Mouse (Mus musculus) stomach, embryonic 14.5 days (tissue): ENCODE results near the gene Olfr955. TPM values are rescaled to one million over a fixed set of nuclear protein-coding genes. Genes with fewer than 3 reads are reported as not detected.

Experiments
- polyA plus RNA-seq: library from polyadenylated mRNA; unstranded; fragments of >200 nt; fragmentation: Nextera tagmentation; extraction: Ambion mirVana; gene quantifications from 2 replicates; pipeline ENCODE4 v1.2.1, GENCODE M21; 2014

Olfr955 gene
- polyA plus RNA-seq, 1 experiment from 2014 or later: not detected

Other genes starting within 250 kb of the Olfr955 start
- not detected in 2 replicates for gene Olfr1537, start 221.9 kb downstream of the Olfr955 start, polyA plus RNA-seq
- not detected in 2 replicates for gene Olfr945, start 195.1 kb downstream of the Olfr955 start, polyA plus RNA-seq
- not detected in 2 replicates for gene Olfr948, start 145.9 kb downstream of the Olfr955 start, polyA plus RNA-seq
- not detected in 2 replicates for gene Olfr951, start 84.5 kb downstream of the Olfr955 start, polyA plus RNA-seq
- not detected in 2 replicates for gene Olfr952, start 44.8 kb downstream of the Olfr955 start, polyA plus RNA-seq
- not detected in 2 replicates for gene Olfr954, start 15.2 kb downstream of the Olfr955 start, polyA plus RNA-seq
- not detected in 2 replicates for gene Olfr44, start 22.1 kb upstream of the Olfr955 start, polyA plus RNA-seq
- gene Olfr957, start 43.9 kb upstream of the Olfr955 start, polyA plus RNA-seq: not detected in 2 replicates
- gene Olfr958, start 82.1 kb upstream of the Olfr955 start, polyA plus RNA-seq: not detected in 2 replicates
- gene Olfr959, start 103.6 kb upstream of the Olfr955 start, polyA plus RNA-seq: not detected in 2 replicates
- gene AW551984, start 132.5 kb upstream of the Olfr955 start, polyA plus RNA-seq: 34.6 and 39.9 TPM in 2 replicates
- not detected in 2 replicates for gene Olfr148, start 138.7 kb upstream of the Olfr955 start, polyA plus RNA-seq
- gene Olfr960, start 149.4 kb upstream of the Olfr955 start, polyA plus RNA-seq: not detected in 2 replicates
- gene Olfr961, start 173.1 kb upstream of the Olfr955 start, polyA plus RNA-seq: not detected in 2 replicates
- gene Olfr963, start 195.3 kb upstream of the Olfr955 start, polyA plus RNA-seq: not detected in 2 replicates
- gene Olfr149, start 235.2 kb upstream of the Olfr955 start, polyA plus RNA-seq: not detected in 2 replicates
- gene Olfr965, start 239.4 kb upstream of the Olfr955 start, polyA plus RNA-seq: not detected in 2 replicates